Mouse (Mus musculus): Measurements from ENCODE around the gene Rdh16f1.
A peak's percentile ranks its signal among the peaks of the same experiment; 100 is the strongest.

The Rdh16f1 gene

GRCm38 (mm10) chr10:127759181-127760110 lies at the start of gene Rdh16f1, which contains the start of gene Rdh1:
Gene Rdh16f1, plus strand, starts transcription at chr10:127759787.
Gene Rdh1, plus strand, starts transcription at chr10:127759721.
- peak in 1 of 2 experiments; percentile 4 for DNase-seq (ENCODE audit: low spot score in 2 of 2)

- DNase-seq (ENCODE audit: low spot score in 2 of 2) = no peak
Measured at GRCm38 (mm10) chr10:127710331-127710730, 49.3 kb upstream of the Rdh16f1 start.

GRCm38 (mm10) chr10:127712736-127713135 lies 46.9 kb upstream of the Rdh16f1 start:
- DNase-seq (ENCODE audit: low spot score in 2 of 2) = no peak

- no peak for DNase-seq (ENCODE audit: low spot score in 2 of 2)
Measured at GRCm38 (mm10) chr10:127721671-127722418, 37.7 kb upstream of the Rdh16f1 start.

- no peak for DNase-seq (ENCODE audit: low spot score in 2 of 2)
Measured at GRCm38 (mm10) chr10:127724178-127724577, 35.4 kb upstream of the Rdh16f1 start, which contains the start of gene Tac2. Gene Tac2, plus strand, starts transcription at chr10:127724478.

- DNase-seq (ENCODE audit: low spot score in 2 of 2) = no peak
Measured at GRCm38 (mm10) chr10:127725136-127725535, 34.5 kb upstream of the Rdh16f1 start.

GRCm38 (mm10) chr10:127728437-127728836 lies 31.1 kb upstream of the Rdh16f1 start:
- no peak for DNase-seq (ENCODE audit: low spot score in 2 of 2)

- no peak for DNase-seq (ENCODE audit: low spot score in 2 of 2)
Measured at GRCm38 (mm10) chr10:127730285-127730932, 29.2 kb upstream of the Rdh16f1 start.

- no peak for DNase-seq (ENCODE audit: low spot score in 2 of 2)
Measured at GRCm38 (mm10) chr10:127730933-127731310, 28.7 kb upstream of the Rdh16f1 start.

GRCm38 (mm10) chr10:127731397-127731796 lies 28.2 kb upstream of the Rdh16f1 start:
- DNase-seq (ENCODE audit: low spot score in 2 of 2) = no peak

- DNase-seq (ENCODE audit: low spot score in 2 of 2) = no peak
Measured at GRCm38 (mm10) chr10:127734434-127734833, 25.2 kb upstream of the Rdh16f1 start.

GRCm38 (mm10) chr10:127736266-127736665 lies 23.3 kb upstream of the Rdh16f1 start:
- no peak for DNase-seq (ENCODE audit: low spot score in 2 of 2)

GRCm38 (mm10) chr10:127736916-127737315 lies 22.7 kb upstream of the Rdh16f1 start:
- no peak for DNase-seq (ENCODE audit: low spot score in 2 of 2)

GRCm38 (mm10) chr10:127737552-127737951 lies 22.0 kb upstream of the Rdh16f1 start:
- DNase-seq (ENCODE audit: low spot score in 2 of 2) = no peak

GRCm38 (mm10) chr10:127738151-127738882 lies 21.3 kb upstream of the Rdh16f1 start:
- DNase-seq (ENCODE audit: low spot score in 2 of 2) = peak; percentile 51 to 76

- peak; percentile 74 to 82 for DNase-seq (ENCODE audit: low spot score in 2 of 2)
Measured at GRCm38 (mm10) chr10:127739083-127739660, 20.4 kb upstream of the Rdh16f1 start, which contains the start of gene Zbtb39. Gene Zbtb39, plus strand, starts transcription at chr10:127739538.

GRCm38 (mm10) chr10:127739661-127740161 lies 19.9 kb upstream of the Rdh16f1 start:
- peak; percentile 53 to 66 for DNase-seq (ENCODE audit: low spot score in 2 of 2)

- DNase-seq (ENCODE audit: low spot score in 2 of 2) = peak in 1 of 2 experiments; percentile 68
Measured at GRCm38 (mm10) chr10:127744661-127745060, 14.9 kb upstream of the Rdh16f1 start.

GRCm38 (mm10) chr10:127745886-127746285 lies 13.7 kb upstream of the Rdh16f1 start:
- no peak for DNase-seq (ENCODE audit: low spot score in 2 of 2)

- no peak for DNase-seq (ENCODE audit: low spot score in 2 of 2)
Measured at GRCm38 (mm10) chr10:127747254-127747653, 12.3 kb upstream of the Rdh16f1 start.
